Comparison of ENCODE assay signal across 21 mouse cellular contexts in the genomic region with DNA sequence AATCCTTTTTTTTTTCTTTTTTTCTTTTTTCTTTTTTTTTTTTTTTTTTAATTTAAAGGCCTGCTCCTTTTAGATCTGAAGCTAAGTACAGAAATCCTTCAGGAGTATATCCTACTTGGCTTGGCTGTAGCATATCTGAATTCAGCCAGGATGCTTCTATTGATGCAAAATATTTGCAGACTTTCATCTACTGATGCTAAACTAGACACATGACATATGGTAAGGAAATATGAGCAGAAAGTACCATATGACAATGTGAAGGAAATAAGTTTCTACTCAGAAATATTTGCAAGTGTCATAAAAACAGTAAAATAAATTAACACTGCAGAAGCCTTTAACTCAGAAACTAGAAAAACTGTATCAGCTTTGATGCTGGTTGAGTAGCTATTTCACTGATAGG.
"Had no signal": no experiment of that assay in that cellular context is flagged by ENCODE, and none has a peak within 500 bp of the region (broad histone marks: within the 10 kb centered on the region; RNA-seq: fewer than 3 reads in every experiment).

No protein-coding gene starts in this region.

- H3K9me3 ChIP-seq: limb, embryonic 10.5 days; limb, embryonic 13.5 days; liver, embryonic 12.5 days; liver, embryonic 15.5 days; lung, embryonic 15.5 days; midbrain, embryonic 10.5 days; midbrain, embryonic 13.5 days; neural tube, embryonic 13.5 days had no signal

- H3K27ac ChIP-seq: limb, embryonic 10.5 days; limb, embryonic 13.5 days; liver, embryonic 12.5 days; liver, embryonic 15.5 days; lung, embryonic 15.5 days; midbrain, embryonic 10.5 days; midbrain, embryonic 13.5 days; neural tube, embryonic 13.5 days had no signal

- H3K27me3 ChIP-seq: limb, embryonic 13.5 days; liver, embryonic 12.5 days; liver, embryonic 15.5 days; lung, embryonic 15.5 days; megakaryocyte, embryonic 14.5 days; midbrain, embryonic 13.5 days; neural tube, embryonic 13.5 days had no signal

- H3K4me1 ChIP-seq: limb, embryonic 10.5 days; limb, embryonic 13.5 days; liver, embryonic 12.5 days; liver, embryonic 15.5 days; lung, embryonic 15.5 days; megakaryocyte, embryonic 14.5 days; midbrain, embryonic 10.5 days; midbrain, embryonic 13.5 days; neural tube, embryonic 13.5 days had no signal

- ATAC-seq: liver, embryonic 12.5 days; midbrain, embryonic 13.5 days; midbrain, embryonic 16.5 days had no signal

- H3K9ac ChIP-seq: limb, embryonic 13.5 days; liver, embryonic 12.5 days; liver, embryonic 15.5 days; lung, embryonic 15.5 days; midbrain, embryonic 13.5 days; neural tube, embryonic 13.5 days had no signal

- H3K4me2 ChIP-seq: limb, embryonic 13.5 days; liver, embryonic 12.5 days; liver, embryonic 15.5 days; lung, embryonic 15.5 days; midbrain, embryonic 13.5 days; neural tube, embryonic 13.5 days had no signal

- DNase-seq: kidney, postnatal 14 days; kidney, postnatal 4 days; liver; lung, adult 18-20 months; lung, postnatal 10 days; lung, postnatal 36 days; retina, postnatal 1 day; thymus, adult 2 months; thymus, postnatal 14 days; thymus, postnatal 4 days had no signal

- H3K36me3 ChIP-seq: limb, embryonic 10.5 days; limb, embryonic 13.5 days; liver, embryonic 12.5 days; liver, embryonic 15.5 days; lung, embryonic 15.5 days; midbrain, embryonic 10.5 days; midbrain, embryonic 13.5 days; neural tube, embryonic 13.5 days had no signal

- H3K4me3 ChIP-seq: limb, embryonic 10.5 days; limb, embryonic 13.5 days; liver, embryonic 12.5 days; liver, embryonic 15.5 days; lung, embryonic 15.5 days; megakaryocyte, embryonic 14.5 days; midbrain, embryonic 10.5 days; midbrain, embryonic 13.5 days; myocyte; neural tube, embryonic 13.5 days had no signal
